Mouse (Mus musculus) hindbrain, embryonic 16.5 days (tissue): ENCODE measurements around the gene Gatd1. TPM values are rescaled to one million over a fixed set of nuclear protein-coding genes. Genes with fewer than 3 reads are reported as not detected.
A peak's percentile ranks its signal among the peaks of the same experiment; 100 is the strongest.
"Not testable (repeated sequence)": the region's sequence is repeated elsewhere in the genome, so short reads cannot be mapped to it uniquely, and the experiment has no call there.

Source experiments
- ATAC-seq: fragments of 200-750 bp; cut with Nextera tagmentation; 2 replicates; pipeline ENCODE4 v1.8.0; 2017; ENCODE audit warnings: moderate TSS enrichment, moderate library complexity
- H3K27ac ChIP-seq: fragments of 300-500 bp; sonication (generic); 2 replicates; pipeline ENCODE4 v1.5.1; 2014; ENCODE audit warnings: low read depth, mild to moderate bottlenecking, control low read depth, low read length, moderate library complexity
- H3K27me3 ChIP-seq: fragments of 300-500 bp; sonication (generic); replicated peaks from 2 replicates; pipeline ENCODE4 v1.6.1; 2014; ENCODE audit warnings: low read length; ENCODE audit not compliant: control insufficient read depth, insufficient read depth
- H3K36me3 ChIP-seq: fragments of 300-500 bp; sonication (generic); 2 replicates; pipeline ENCODE4 v1.6.1; 2014; ENCODE audit warnings: mild to moderate bottlenecking, low read length, moderate library complexity, mixed read lengths; ENCODE audit not compliant: control insufficient read depth, insufficient read depth
- H3K4me1 ChIP-seq: fragments of 300-500 bp; sonication (generic); 2 replicates; pipeline ENCODE4 v1.6.1; 2014; ENCODE audit warnings: low read depth, low read length; ENCODE audit not compliant: control insufficient read depth, insufficient read depth
- H3K4me2 ChIP-seq: fragments of 300-500 bp; sonication (generic); 2 replicates; pipeline ENCODE4 v1.6.1; 2014; ENCODE audit warnings: mild to moderate bottlenecking, low read length, control low read depth, moderate library complexity
- H3K4me3 ChIP-seq: fragments of 300-500 bp; sonication (generic); 2 replicates; pipeline ENCODE4 v1.5.1; 2014; ENCODE audit warnings: mild to moderate bottlenecking, low read length, control low read depth, moderate library complexity
- H3K9ac ChIP-seq: fragments of 300-500 bp; sonication (generic); 2 replicates; pipeline ENCODE4 v1.6.1; 2014; ENCODE audit warnings: low read depth, mild to moderate bottlenecking, control low read depth, low read length, moderate library complexity
- H3K9me3 ChIP-seq: fragments of 300-500 bp; sonication (generic); 2 replicates; pipeline ENCODE4 v1.6.1; 2014; ENCODE audit warnings: mild to moderate bottlenecking, low read length, moderate library complexity; ENCODE audit not compliant: control insufficient read depth
- WGBS: fragments of 180-500 bp; shearing (Covaris S2); extraction: QIAGEN DNeasy Blood & Tissue Kit; methylation state at CpG from one replicate; pipeline ENCODE4 v1.1.7; 2014; 5-methylcytosine and 5-hydroxymethylcytosine counted together
- polyA plus RNA-seq: library from polyadenylated mRNA; unstranded; fragments of >200 nt; fragmentation: Nextera tagmentation; extraction: Ambion mirVana; gene quantifications from 2 replicates; pipeline ENCODE4 v1.2.1, GENCODE M21; 2015

Gatd1 gene
- polyA plus RNA-seq, 1 experiment from 2014 or later, result 51.8 TPM

DNA sequence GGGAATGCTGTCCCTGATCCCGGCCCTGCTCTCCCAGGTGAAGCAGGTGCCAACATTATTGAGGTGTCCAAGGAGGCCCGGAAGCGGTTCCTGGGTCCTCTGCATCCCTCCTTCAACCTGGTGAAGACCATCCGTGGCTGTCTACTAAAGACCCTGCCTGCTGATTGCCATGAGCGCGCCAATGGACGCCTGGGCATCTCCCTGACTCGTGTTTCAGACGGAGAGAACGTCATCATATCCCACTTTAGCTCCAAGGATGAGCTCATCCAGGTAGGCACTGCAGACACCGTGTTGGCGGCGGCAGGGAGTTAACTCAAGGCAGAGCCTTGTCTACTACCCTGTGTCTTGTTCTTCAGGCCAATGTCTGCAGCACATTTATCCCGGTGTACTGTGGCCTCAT is 43.3 kb upstream of the Gatd1 start:
- H3K36me3 ChIP-seq, result peaks cover 4% of the 10 kb centered on the region; the same call in 1 of the 2 replicates
- no peak for ATAC-seq
- WGBS, result 93% methylated on average over 14 of the region's 14 CpGs

DNA sequence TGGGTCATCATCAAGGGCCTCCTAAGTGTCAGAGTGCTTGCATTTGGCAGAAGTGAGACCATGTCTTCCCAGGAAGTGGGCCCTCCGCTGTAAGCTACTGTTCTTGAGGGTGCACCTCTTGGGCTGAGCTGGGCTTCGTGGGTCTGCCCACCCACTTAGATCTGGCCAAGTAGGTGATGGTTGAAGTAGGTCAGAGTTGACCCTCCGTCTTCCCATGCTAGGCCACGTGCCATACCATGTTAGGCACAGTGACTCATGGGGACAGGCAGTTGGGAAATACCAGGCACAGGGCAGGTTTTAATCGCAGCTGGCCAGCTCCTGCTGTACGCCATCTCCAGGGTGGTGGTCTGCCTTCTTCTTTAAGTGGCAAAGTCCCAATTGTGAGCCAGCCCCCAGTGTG is 42.8 kb upstream of the Gatd1 start:
- ATAC-seq, result no peak
- H3K27ac ChIP-seq, result no peak overlapping the region
- H3K4me3 ChIP-seq, result no peak overlapping the region
- peaks cover 13% of the 10 kb centered on the region for H3K4me1 ChIP-seq
- no peak overlapping the region; the same call in 1 of the 2 replicates for H3K9ac ChIP-seq
- peaks cover 9% of the 10 kb centered on the region; the same call in 1 of the 2 replicates for H3K36me3 ChIP-seq
- WGBS, result 89% methylated on average over 6 of the region's 6 CpGs
- peak overlapping the region; percentile 92; the same call in 1 of the 2 replicates for H3K4me2 ChIP-seq
- no peaks in the 10 kb centered on the region for H3K9me3 ChIP-seq
- peaks cover 13% of the 10 kb centered on the region for H3K27me3 ChIP-seq

More for the DNA sequence above, 43.3 kb upstream of the Gatd1 start:
- peaks cover 18% of the 10 kb centered on the region for H3K27me3 ChIP-seq
- H3K4me3 ChIP-seq, result no peak overlapping the region
- H3K9ac ChIP-seq, result no peak overlapping the region
- H3K4me1 ChIP-seq, result peaks cover 18% of the 10 kb centered on the region
- no peak overlapping the region for H3K27ac ChIP-seq
- H3K9me3 ChIP-seq, result no peaks in the 10 kb centered on the region
- no peak overlapping the region for H3K4me2 ChIP-seq

DNA sequence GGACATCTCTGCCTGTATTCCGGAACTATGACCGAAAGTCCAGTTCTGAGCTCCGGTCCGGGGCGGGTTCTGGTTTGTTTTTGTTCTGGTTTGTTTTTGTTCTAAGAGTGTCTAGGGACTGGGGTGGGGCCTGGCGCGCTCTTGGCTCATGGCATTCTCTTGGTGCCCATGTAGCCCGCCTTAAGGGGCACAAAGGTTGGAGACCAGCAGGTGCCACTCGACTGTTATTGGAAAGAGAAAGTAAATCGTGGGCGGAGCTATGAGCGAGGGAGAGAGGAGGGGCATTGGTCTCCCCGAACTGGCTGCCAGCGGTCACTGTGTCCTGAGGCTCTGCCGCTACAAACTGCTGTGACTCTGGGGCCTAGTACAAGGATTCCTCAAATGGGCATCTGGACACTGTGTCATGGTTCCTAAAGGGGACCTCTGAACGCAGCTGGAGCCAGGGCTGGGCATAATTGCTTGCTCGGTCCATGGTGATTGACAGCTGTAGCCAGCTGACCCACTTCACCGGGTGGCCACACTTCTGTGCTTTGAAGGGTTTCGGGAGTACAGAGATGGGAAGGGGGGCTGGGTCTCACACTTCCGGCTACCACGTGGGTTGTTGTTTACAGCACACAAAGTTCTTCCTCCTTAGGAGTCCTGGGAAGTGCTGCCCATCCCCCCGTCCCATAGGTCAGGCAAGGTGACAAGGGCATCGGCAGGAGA is 41.8 kb upstream of the Gatd1 start:
- Histone ChIP-seq H3K9me3 (no peaks in the 10 kb centered on the region), H3K4me2 (peak overlapping the region; percentile 92), H3K4me3 (peak overlapping the region; percentile 81), H3K9ac (peak overlapping the region; percentile 81), H3K4me1 (peaks cover 10% of the 10 kb centered on the region), H3K27ac (peak overlapping the region; percentile 72), H3K27me3 (peaks cover 5% of the 10 kb centered on the region), H3K36me3 (peaks cover 18% of the 10 kb centered on the region)
- 1% methylated on average over 22 of the region's 23 CpGs for WGBS
- peak; percentile 35 for ATAC-seq

DNA sequence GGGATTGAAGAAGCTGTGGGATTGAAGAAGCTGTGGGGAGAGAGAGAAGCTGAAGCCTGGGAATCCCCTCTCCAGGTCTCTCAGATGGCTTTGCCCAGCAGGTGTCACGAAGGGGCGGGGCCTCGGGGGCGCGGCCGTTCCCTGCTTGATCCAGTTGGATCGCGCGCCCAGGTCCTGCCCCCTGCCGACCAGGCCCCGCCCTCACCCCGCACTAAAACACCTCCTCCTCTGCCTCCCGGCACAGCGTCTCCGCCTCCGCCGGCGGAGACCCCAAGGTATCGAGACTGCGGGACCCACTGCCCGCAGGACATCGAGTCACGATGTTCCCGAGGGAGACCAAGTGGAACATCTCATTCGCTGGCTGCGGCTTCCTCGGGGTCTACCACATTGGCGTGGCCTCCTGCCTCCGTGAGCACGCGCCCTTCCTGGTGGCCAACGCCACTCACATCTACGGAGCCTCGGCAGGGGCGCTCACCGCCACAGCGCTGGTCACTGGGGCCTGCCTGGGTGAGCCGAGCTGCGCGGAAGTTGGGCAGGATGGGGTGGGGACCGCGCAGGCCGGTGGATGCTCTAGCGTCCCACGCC is 41.1 kb upstream of the Gatd1 start, which contains the start of gene Pnpla2:
TSS of gene Pnpla2 (plus strand) at position 232 of the 585 bp plus-strand sequence.
- Histone ChIP-seq H3K9me3 (no peaks in the 10 kb centered on the region), H3K4me3 (peak within 1 kb of the TSS; percentile 81), H3K27ac (peak within 1 kb of the TSS; percentile 72), H3K36me3 (peaks cover 22% of the 10 kb centered on the region), H3K4me1 (peaks cover 10% of the 10 kb centered on the region), H3K9ac (peak within 1 kb of the TSS; percentile 81), H3K4me2 (peak within 1 kb of the TSS; percentile 92), H3K27me3 (no peaks in the 10 kb centered on the region; the same call in none of the 2 replicates)
- peak; percentile 81 for ATAC-seq
- under 1% methylated on average over 42 of the region's 45 CpGs for WGBS

DNA sequence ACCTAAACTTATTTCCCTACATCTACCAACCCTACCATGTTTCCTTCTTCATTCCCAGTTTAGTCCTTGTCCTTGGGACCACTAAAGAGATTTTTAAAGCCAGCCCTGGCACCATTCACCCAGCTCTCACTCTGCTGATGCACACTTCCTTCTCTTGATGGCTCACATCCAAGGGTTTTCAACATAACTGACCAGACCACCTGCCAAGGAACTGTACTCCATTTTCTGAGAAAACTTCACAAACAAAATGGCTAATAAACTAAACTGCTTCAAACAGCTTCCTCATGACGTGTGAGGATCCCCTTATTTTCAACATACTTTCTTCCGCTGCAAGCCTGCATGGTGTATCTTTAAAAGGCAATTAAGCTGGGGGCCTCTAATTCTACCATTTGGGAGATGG is 39.7 kb upstream of the Gatd1 start:
- WGBS, result 87% methylated on average over 2 of the region's 2 CpGs
- Histone ChIP-seq H3K27ac (no peak overlapping the region), H3K36me3 (peaks cover 22% of the 10 kb centered on the region), H3K4me3 (no peak overlapping the region), H3K9me3 (no peaks in the 10 kb centered on the region), H3K4me2 (no peak overlapping the region), H3K4me1 (peaks cover 15% of the 10 kb centered on the region), H3K9ac (no peak overlapping the region), H3K27me3 (no peaks in the 10 kb centered on the region)
- ATAC-seq, result no peak

DNA sequence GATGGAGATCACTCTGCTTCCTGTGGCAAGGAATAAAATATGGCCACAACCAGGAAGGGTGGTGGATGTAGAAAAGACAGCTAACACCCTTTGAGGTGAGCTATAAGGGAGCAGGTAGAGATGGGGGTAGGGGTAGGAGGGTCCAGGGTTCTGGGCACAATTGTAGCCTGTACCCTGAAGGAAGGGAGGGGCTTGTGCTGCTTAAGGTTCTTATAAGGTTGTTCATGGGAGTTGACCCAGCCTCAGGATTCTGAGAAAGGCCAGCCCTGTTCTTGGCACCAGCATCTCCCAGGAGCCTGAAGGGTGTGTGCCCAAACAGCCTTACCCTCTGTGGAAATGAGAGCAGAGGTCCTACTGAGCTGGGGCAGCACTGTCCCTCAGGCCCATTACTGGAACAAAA is 38.0 kb upstream of the Gatd1 start:
- no peak overlapping the region for H3K4me3 ChIP-seq
- no peaks in the 10 kb centered on the region for H3K9me3 ChIP-seq
- no peak overlapping the region for H3K9ac ChIP-seq
- H3K27ac ChIP-seq, result no peak overlapping the region
- peaks cover 22% of the 10 kb centered on the region for H3K36me3 ChIP-seq
- H3K4me1 ChIP-seq, result peaks cover 21% of the 10 kb centered on the region
- no peak overlapping the region for H3K4me2 ChIP-seq
- H3K27me3 ChIP-seq, result no peaks in the 10 kb centered on the region
- ATAC-seq, result no peak

DNA sequence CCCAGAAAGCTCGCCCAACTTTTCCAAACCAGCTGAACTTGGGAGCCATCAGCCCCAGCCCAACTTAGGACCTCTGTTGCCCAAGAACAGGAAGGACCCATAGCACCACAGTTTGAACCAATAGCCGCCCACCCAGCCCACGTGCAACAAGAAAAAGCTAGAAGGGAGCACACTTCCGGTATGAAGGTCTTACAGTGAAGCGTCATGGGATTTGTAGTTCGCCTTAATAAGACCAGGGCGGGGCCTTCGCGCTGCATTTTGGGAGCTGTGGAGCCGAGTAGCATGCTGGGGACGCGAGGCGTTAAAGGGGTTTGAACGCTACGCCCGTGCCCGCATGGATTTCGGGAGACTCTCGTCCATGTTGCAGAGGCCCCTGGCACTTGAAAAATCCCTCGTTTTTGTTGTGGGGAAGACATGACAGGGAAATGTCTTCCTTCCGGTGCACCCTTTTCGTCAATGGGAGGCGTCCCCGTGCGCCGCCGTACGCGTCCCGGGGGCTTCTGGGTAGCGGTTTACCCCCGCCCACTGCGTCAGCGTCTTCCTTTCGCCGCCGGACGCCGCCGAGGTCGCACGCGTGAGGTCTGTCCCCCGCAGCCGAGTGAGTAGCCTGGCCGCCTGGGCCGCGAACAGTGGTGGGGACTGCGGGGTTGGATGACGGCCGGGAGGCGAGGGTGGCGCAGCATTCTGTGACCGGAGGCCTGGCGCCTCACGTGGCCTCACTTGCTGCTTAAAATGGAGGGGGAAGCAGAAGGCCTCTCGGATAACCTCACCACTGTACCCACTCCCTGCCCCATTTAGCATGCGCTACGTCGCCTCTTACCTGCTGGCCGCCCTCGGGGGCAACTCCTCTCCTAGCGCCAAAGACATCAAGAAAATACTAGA is 33.4 kb upstream of the Gatd1 start, which contains the start of gene Rplp2:
TSS of gene Rplp2 (plus strand) at position 261 of the 882 bp plus-strand sequence.
- Histone ChIP-seq H3K9ac (peak within 1 kb of the TSS; percentile 77), H3K9me3 (no peaks in the 10 kb centered on the region), H3K27me3 (no peaks in the 10 kb centered on the region), H3K4me2 (peak within 1 kb of the TSS; percentile 80), H3K4me1 (peaks cover 22% of the 10 kb centered on the region), H3K4me3 (peak within 1 kb of the TSS; percentile 76), H3K27ac (peak within 1 kb of the TSS; percentile 92), H3K36me3 (peaks cover 22% of the 10 kb centered on the region)
- ATAC-seq, result peak; percentile 94
- under 1% methylated on average over 63 of the region's 63 CpGs for WGBS

DNA sequence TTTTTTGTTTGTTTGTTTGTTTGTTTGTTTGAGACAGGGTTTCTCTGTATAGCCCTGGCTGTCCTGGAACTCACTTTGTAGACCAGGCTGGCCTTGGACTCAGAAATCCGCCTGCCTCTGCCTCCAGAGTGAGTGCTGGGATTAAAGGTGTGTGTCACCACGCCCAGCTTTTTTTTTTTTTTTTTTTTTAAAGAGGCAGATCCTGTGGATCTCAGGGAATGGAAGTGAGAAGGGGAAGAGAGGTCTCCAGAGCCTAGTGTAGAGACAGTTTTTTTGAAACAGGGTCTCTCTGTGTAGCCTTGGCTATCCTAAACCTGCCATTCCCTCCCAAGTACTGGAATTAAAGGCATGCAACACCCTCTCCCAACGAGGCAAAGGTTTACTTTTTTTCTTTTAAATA is 32.4 kb upstream of the Gatd1 start:
- not testable (repeated sequence) for H3K9me3 ChIP-seq, H3K27me3 ChIP-seq, H3K4me3 ChIP-seq, ATAC-seq, H3K27ac ChIP-seq, H3K9ac ChIP-seq
- Histone ChIP-seq H3K4me2 (peak overlapping the region; percentile 80), H3K4me1 (peaks cover 22% of the 10 kb centered on the region), H3K36me3 (peaks cover 12% of the 10 kb centered on the region)
- WGBS, result 90% methylated on average over 3 of the region's 3 CpGs
